Mouse (Mus musculus) kidney, embryonic 15.5 days (tissue): ENCODE results near the gene Prdm15. TPM values are rescaled to one million over a fixed set of nuclear protein-coding genes. Genes with fewer than 3 reads are reported as not detected.

Experiments
- microRNA-seq: library from miRNA; unstranded; fragments of <30 nt; microRNA quantifications from one replicate; pipeline ENCODE4, GENCODE M21; 2016
- polyA plus RNA-seq: library from polyadenylated mRNA; unstranded; fragments of >200 nt; fragmentation: Nextera tagmentation; extraction: Ambion mirVana; gene quantifications from 2 replicates; pipeline ENCODE4 v1.2.1, GENCODE M21; 2015

Prdm15 gene
- polyA plus RNA-seq, 1 experiment from 2014 or later, result 11.6 TPM

Small RNAs within 50 kb of the gene (microRNA-seq; reads per million reads assigned to microRNA genes)
- not detected for gene Mir6964

Other genes with a start within 250 kb of the Prdm15 start
- 31.9 and 32.5 TPM in 2 replicates for gene Tmprss2, start 240.7 kb downstream of the Prdm15 start, polyA plus RNA-seq
- 9.0 and 9.5 TPM in 2 replicates for gene Ripk4, start 88.1 kb downstream of the Prdm15 start, polyA plus RNA-seq
- 19.5 TPM in 2 replicates for gene C2cd2, start 110.7 kb upstream of the Prdm15 start, polyA plus RNA-seq
- gene Zbtb21, start 110.8 kb upstream of the Prdm15 start, polyA plus RNA-seq, result 13.1 and 14.1 TPM in 2 replicates
- gene B230307C23Rik, start 145.5 kb upstream of the Prdm15 start, polyA plus RNA-seq, result 23.5 and 27.0 TPM in 2 replicates
- 27.0 and 27.7 TPM in 2 replicates for gene A630089N07Rik, start 230.6 kb upstream of the Prdm15 start, polyA plus RNA-seq